Mouse (Mus musculus): ENCODE measurements around the gene Gm29797. TPM values are rescaled to one million over a fixed set of nuclear protein-coding genes. Genes with fewer than 3 reads are reported as not detected.
A peak's percentile ranks its signal among the peaks of the same experiment; 100 is the strongest.

Gene Gm29797
- polyA plus RNA-seq, 1 experiment: not detected

DNA sequence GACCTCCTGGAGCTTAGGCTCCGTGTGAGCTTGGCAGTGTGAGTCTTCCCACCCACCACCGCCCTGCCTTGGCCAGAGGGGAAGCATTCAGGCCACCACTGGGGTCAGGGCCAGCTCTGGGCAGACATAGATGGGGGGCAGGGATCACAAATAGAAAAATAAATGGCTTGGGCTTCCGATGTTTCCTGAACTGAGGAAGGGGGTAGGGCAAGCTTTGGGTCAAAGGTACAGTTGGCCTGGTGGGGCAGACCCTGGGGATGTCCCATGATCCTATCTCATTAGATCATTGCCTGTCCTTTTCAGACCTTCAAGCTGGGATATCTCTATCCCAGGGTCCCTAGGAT, 20.9 kb downstream of the Gm29797 start:
- WGBS: 40% methylated on average over 3 of the region's 3 CpGs
- Histone ChIP-seq H3K4me3 (ENCODE audit: insufficient read depth, low read depth, low read length) (no peak overlapping the region), H3K27ac (ENCODE audit: insufficient read depth, low read depth, low read length) (no peak overlapping the region), H3K4me1 (ENCODE audit: control insufficient read depth, insufficient read depth, low read length) (peaks cover 15% of the 10 kb centered on the region)
- TF ChIP-seq CTCF (IDR thresholded peaks at IDR 0.05; ENCODE audit: insufficient read depth, low read depth, low read length) (no peak), POLR2A (IDR thresholded peaks at IDR 0.05; ENCODE audit: insufficient read depth, low read depth, low read length) (no peak)

DNA sequence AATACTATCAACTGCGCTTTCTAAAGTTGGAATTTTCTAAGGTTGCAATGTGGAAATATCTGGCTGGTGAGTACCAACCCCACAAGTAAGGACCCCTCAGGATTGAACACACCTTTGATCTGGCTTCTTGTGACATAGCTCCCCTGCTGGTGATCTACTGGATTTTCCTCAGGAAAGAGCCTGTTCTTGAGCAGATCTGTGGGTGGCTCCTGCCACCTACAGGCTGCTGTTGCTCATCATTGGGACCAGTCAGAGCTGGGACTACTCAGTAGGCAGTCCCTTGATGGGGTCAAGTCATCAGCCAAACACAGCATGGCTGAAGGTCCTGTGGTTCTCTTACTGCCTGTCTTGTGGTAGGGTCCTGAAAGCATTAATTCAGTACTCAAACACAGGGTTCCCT, 21.9 kb downstream of the Gm29797 start:
- Histone ChIP-seq H3K4me1 (ENCODE audit: control insufficient read depth, insufficient read depth, low read length) (peaks cover 15% of the 10 kb centered on the region), H3K27ac (ENCODE audit: insufficient read depth, low read depth, low read length) (no peak overlapping the region)
- WGBS: 67% methylated on average over 1 of the region's 1 CpGs

DNA sequence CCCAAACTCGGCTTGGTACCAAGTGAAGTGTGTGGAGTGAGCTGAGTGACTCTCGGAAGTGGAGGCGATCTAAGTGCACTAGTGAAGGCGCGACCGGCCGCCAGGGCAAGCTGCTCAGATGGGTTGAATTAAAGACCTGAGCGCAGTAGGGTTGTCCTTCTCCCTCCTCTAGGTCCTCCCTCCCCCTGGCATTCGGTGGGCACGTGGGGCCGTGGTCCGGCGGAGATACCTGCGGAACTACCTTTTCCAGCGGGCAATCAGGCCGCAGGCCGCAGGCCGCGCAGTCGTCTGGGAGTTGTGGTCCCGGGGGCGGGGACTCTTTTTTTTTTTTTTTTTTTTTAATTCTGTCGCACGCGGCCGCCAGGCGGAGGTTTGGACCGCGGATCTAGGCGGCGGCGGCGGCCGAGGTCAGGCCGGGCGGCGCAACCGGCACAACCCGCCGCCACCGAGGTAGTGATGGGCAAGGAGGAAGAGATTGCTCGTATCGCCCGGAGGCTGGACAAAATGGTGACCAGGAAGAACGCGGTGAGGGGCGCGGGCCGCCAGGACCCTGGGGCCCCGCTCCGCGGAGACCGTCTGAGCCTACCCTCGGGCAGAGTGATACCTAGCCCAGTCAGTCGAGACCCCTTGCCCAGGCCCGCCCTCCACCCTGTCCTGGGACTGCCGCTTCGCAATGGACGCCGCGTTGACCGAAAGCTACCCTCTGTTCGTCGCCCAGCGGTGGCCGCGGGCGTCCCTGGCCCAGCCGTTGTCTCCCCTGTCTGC, 23.3 kb downstream of the Gm29797 start, which contains the start of gene Tcea2:
TSS of gene Tcea2 (plus strand) at position 360 of the 765 bp plus-strand sequence.
- WGBS: under 1% methylated on average over 56 of the region's 69 CpGs
- Histone ChIP-seq H3K4me3 (ENCODE audit: insufficient read depth, low read depth, low read length) (peak within 1 kb of the TSS; percentile 84), H3K4me1 (ENCODE audit: control insufficient read depth, insufficient read depth, low read length) (peaks cover 15% of the 10 kb centered on the region), H3K27ac (ENCODE audit: insufficient read depth, low read depth, low read length) (peak within 1 kb of the TSS; percentile 63)
- TF ChIP-seq CTCF (IDR thresholded peaks at IDR 0.05; ENCODE audit: insufficient read depth, low read depth, low read length): no peak
- TF ChIP-seq POLR2A (IDR thresholded peaks at IDR 0.05; ENCODE audit: insufficient read depth, low read depth, low read length): peak; percentile 43

More for the DNA sequence above, 21.9 kb downstream of the Gm29797 start:
- no peak overlapping the region for H3K4me3 ChIP-seq (ENCODE audit: insufficient read depth, low read depth, low read length)
- TF ChIP-seq POLR2A (IDR thresholded peaks at IDR 0.05; ENCODE audit: insufficient read depth, low read depth, low read length) (no peak), CTCF (IDR thresholded peaks at IDR 0.05; ENCODE audit: insufficient read depth, low read depth, low read length) (peak; percentile 55; the same call in 1 of the 2 replicates)

DNA sequence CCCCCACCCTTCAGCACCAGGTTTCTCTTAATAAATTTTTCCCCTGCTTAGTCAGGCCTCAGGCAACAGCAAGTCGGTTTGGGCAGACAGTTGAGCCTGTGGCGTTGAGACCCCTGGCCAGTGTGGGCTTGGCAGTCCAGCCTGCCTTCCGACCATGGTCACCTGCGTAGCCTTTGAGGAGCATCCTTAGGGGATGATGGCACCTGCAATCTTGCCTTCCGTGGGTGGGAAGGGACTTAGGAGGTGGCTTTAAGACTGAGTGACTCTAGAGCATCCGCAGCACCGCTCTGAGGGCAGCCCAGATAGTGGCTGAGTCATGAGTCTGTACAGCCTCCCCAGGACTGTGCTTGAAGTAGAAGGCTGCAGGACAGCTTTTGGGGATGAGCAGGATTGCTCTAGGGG, 23.9 kb downstream of the Gm29797 start:
- Histone ChIP-seq H3K4me1 (ENCODE audit: control insufficient read depth, insufficient read depth, low read length) (peaks cover 10% of the 10 kb centered on the region), H3K4me3 (ENCODE audit: insufficient read depth, low read depth, low read length) (peak overlapping the region; percentile 84), H3K27ac (ENCODE audit: insufficient read depth, low read depth, low read length) (peak overlapping the region; percentile 58)
- no peak for TF ChIP-seq CTCF (IDR thresholded peaks at IDR 0.05; ENCODE audit: insufficient read depth, low read depth, low read length)
- TF ChIP-seq POLR2A (IDR thresholded peaks at IDR 0.05; ENCODE audit: insufficient read depth, low read depth, low read length): no peak
- 11% methylated on average over 7 of the region's 7 CpGs for WGBS

DNA sequence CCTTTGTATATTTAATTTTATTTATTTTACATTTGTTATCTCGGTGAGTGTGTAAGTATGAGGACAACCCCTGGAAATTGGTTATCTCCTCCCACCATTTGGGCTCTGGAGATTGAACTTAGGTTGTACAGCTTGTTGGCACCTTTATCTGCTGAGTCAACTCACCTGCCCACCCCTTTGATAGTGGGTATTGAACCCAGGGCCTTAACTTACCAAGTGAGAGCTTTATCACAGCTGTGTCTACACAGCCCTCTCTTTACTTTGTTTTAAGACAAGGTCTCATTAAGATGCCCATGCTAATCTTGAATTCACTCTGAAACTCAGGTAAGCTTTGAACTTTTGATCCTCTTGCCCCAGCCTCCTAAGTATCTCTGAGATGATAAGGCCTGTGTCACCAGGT, 25.1 kb downstream of the Gm29797 start:
- H3K4me3 ChIP-seq (ENCODE audit: insufficient read depth, low read depth, low read length): no peak overlapping the region
- peaks cover 9% of the 10 kb centered on the region for H3K4me1 ChIP-seq (ENCODE audit: control insufficient read depth, insufficient read depth, low read length)
- no peak for TF ChIP-seq CTCF (IDR thresholded peaks at IDR 0.05; ENCODE audit: insufficient read depth, low read depth, low read length)
- no peak for TF ChIP-seq POLR2A (IDR thresholded peaks at IDR 0.05; ENCODE audit: insufficient read depth, low read depth, low read length)
- H3K27ac ChIP-seq (ENCODE audit: insufficient read depth, low read depth, low read length): no peak overlapping the region
- WGBS: 97% methylated on average over 1 of the region's 1 CpGs

DNA sequence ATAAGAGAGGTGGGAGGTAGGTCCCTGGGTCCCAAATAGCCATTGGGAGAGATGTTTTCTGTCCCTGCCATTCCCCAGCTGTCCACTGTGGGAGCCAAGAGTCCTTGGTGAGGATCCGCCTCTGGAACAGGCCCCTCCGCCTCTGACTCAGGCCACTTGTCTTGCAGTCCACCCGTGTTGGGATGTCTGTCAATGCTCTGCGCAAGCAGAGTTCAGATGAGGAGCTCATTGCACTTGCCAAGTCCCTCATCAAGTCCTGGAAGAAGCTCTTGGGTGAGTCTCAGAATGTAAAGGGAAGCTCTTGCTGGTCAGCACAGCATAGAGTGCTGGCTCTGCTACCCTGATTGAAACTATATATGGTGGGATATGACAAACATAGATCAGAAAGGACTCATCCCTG, 26.5 kb downstream of the Gm29797 start:
- TF ChIP-seq POLR2A (IDR thresholded peaks at IDR 0.05; ENCODE audit: insufficient read depth, low read depth, low read length) (no peak), CTCF (IDR thresholded peaks at IDR 0.05; ENCODE audit: insufficient read depth, low read depth, low read length) (no peak)
- 69% methylated on average over 4 of the region's 4 CpGs for WGBS
- peaks cover 9% of the 10 kb centered on the region for H3K4me1 ChIP-seq (ENCODE audit: control insufficient read depth, insufficient read depth, low read length)
- no peak overlapping the region for H3K4me3 ChIP-seq (ENCODE audit: insufficient read depth, low read depth, low read length)
- H3K27ac ChIP-seq (ENCODE audit: insufficient read depth, low read depth, low read length): no peak overlapping the region

DNA sequence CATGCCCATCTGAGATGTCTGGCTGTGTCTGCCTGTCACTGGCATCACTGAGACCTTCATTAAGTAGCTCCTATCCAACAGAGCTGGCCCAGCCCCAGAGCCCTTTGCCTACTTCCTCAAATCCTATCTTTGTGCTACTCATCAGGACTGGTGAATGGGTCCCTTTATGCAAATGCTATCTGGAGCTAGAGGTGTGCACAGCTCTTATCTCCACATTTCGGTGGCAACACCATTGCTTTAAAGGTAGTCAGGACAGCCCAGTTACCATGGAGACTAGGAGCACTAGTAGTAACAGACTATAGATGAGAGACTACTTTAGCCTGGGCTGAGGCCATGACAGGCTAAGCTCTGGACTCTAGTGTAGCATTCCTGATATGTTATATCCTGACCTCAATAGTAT, 27.9 kb downstream of the Gm29797 start:
- 64% methylated on average over 1 of the region's 1 CpGs for WGBS
- H3K4me1 ChIP-seq (ENCODE audit: control insufficient read depth, insufficient read depth, low read length): peaks cover 8% of the 10 kb centered on the region
- H3K4me3 ChIP-seq (ENCODE audit: insufficient read depth, low read depth, low read length): no peak overlapping the region
- no peak for TF ChIP-seq POLR2A (IDR thresholded peaks at IDR 0.05; ENCODE audit: insufficient read depth, low read depth, low read length)
- no peak for TF ChIP-seq CTCF (IDR thresholded peaks at IDR 0.05; ENCODE audit: insufficient read depth, low read depth, low read length)
- no peak overlapping the region for H3K27ac ChIP-seq (ENCODE audit: insufficient read depth, low read depth, low read length)

DNA sequence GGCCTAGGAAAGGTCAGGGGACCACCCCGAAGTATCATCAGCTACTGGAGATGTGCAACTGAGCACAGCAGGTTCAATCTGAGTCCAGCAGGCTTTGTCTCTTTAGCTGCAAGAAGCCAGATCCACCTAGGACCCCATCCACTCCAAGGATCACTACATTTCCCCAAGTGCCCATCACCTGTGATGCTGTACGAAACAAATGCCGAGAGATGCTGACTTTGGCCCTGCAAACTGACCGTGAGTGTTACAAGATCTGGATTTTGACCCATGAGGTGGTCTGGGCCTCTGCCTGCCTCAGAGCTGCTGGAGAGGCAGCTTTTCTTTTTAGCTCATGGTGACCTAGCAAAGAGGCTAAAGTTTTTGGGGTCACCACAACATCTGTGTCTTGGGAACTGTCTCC, 28.9 kb downstream of the Gm29797 start:
- WGBS: 94% methylated on average over 4 of the region's 4 CpGs
- H3K4me1 ChIP-seq (ENCODE audit: control insufficient read depth, insufficient read depth, low read length): peaks cover 5% of the 10 kb centered on the region
- H3K27ac ChIP-seq (ENCODE audit: insufficient read depth, low read depth, low read length): no peak overlapping the region
- no peak overlapping the region for H3K4me3 ChIP-seq (ENCODE audit: insufficient read depth, low read depth, low read length)
- TF ChIP-seq POLR2A (IDR thresholded peaks at IDR 0.05; ENCODE audit: insufficient read depth, low read depth, low read length): no peak
- no peak for TF ChIP-seq CTCF (IDR thresholded peaks at IDR 0.05; ENCODE audit: insufficient read depth, low read depth, low read length)

DNA sequence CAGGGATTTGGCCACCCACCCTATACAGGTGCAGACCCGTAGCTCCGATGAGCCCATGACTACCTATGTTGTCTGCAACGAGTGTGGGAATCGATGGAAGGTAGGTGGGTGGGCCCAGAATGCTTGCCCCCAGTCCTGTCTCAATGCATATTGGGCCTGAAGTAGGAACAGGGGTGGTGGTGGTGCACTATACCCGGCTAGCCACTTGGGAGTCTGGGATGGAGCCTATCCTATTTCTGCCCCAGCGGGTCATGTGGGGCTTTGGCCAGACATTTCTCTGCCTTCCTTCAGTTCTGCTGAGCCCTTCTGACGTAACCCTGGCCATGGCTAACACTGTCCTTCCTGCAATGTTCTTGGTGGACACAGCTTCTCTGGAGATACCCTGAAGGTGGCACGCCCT, 30.8 kb downstream of the Gm29797 start:
- no peak overlapping the region for H3K27ac ChIP-seq (ENCODE audit: insufficient read depth, low read depth, low read length)
- no peaks in the 10 kb centered on the region for H3K4me1 ChIP-seq (ENCODE audit: control insufficient read depth, insufficient read depth, low read length)
- WGBS: 96% methylated on average over 8 of the region's 8 CpGs
- H3K4me3 ChIP-seq (ENCODE audit: insufficient read depth, low read depth, low read length): no peak overlapping the region
- TF ChIP-seq CTCF (IDR thresholded peaks at IDR 0.05; ENCODE audit: insufficient read depth, low read depth, low read length): no peak
- TF ChIP-seq POLR2A (IDR thresholded peaks at IDR 0.05; ENCODE audit: insufficient read depth, low read depth, low read length): no peak
